Mouse (Mus musculus): ENCODE measurements around the gene Pfkp. TPM values are rescaled to one million over a fixed set of nuclear protein-coding genes. Genes with fewer than 3 reads are reported as not detected.

Pfkp gene
- total and polyA plus RNA-seq, 3 experiments, result 53.3 to 175 TPM; not detected in 1

- TF ChIP-seq CHD2 (IDR thresholded peaks at IDR 0.05; ENCODE audit: low read length) (no peak), BHLHE40 (IDR thresholded peaks at IDR 0.05; ENCODE audit: borderline replicate concordance, low read depth, low read length) (no peak), SMC3 (IDR thresholded peaks at IDR 0.05; ENCODE audit: low read depth, low read length) (no peak), MYB (IDR thresholded peaks at IDR 0.05; ENCODE audit: low read depth, low read length) (no peak), RCOR1 (IDR thresholded peaks at IDR 0.05; ENCODE audit: low read depth, low read length) (no peak), GATA1 (IDR thresholded peaks at IDR 0.05; ENCODE audit: low read depth, low read length) (no peak), MYC (IDR thresholded peaks at IDR 0.05; ENCODE audit: low read depth, low read length) (no peak), JUND (IDR thresholded peaks at IDR 0.05; ENCODE audit: low read depth, low read length) (no peak), ETS1 (IDR thresholded peaks at IDR 0.05; ENCODE audit: low read depth, low read length) (no peak), MAFK (IDR thresholded peaks at IDR 0.05; ENCODE audit: borderline replicate concordance, low read depth, low read length) (no peak), USF1 (IDR thresholded peaks at IDR 0.05; ENCODE audit: low read depth, low read length) (no peak), TCF12 (IDR thresholded peaks at IDR 0.05; ENCODE audit: low read depth, low read length) (no peak), MXI1 (IDR thresholded peaks at IDR 0.05; ENCODE audit: low read depth, low read length) (no peak), KAT2A (conservative IDR thresholded peaks at IDR 0.05; ENCODE audit: low read depth, low read length) (no peak), E2F4 (IDR thresholded peaks at IDR 0.05; ENCODE audit: borderline replicate concordance, low read depth, low read length) (no peak), TAL1 (IDR thresholded peaks at IDR 0.05; ENCODE audit: low read length) (no peak), HCFC1 (IDR thresholded peaks at IDR 0.05; ENCODE audit: low read depth, low read length) (no peak), POLR2AphosphoS5 (IDR thresholded peaks at IDR 0.05; ENCODE audit: borderline replicate concordance, low read depth, low read length) (no peak)
- H3K27me3 ChIP-seq (ENCODE audit: control insufficient read depth in 1 of 2, insufficient read depth in 2 of 2, low read length in 2 of 2), result no peaks in the 10 kb centered on the region
- H3K27ac ChIP-seq (ENCODE audit: control insufficient read depth, low read depth, low read length), result no peak overlapping the region
- no peaks in the 10 kb centered on the region for H3K9me3 ChIP-seq (replicated peaks; ENCODE audit: insufficient read depth, low read length)
- H3K79me2 ChIP-seq (ENCODE audit: control insufficient read depth, insufficient read depth, low read length, poor library complexity), result no peaks in the 10 kb centered on the region
- H3K9ac ChIP-seq (ENCODE audit: control insufficient read depth, low read depth, low read length, poor library complexity, severe bottlenecking), result no peak overlapping the region
- DNase-seq (ENCODE audit: low read depth, low spot score), result no peak
- H3K4me1 ChIP-seq (ENCODE audit: control insufficient read depth in 1 of 2, insufficient read depth in 2 of 2, low read length in 2 of 2), result no peaks in the 10 kb centered on the region
- H3K36me3 ChIP-seq (ENCODE audit: control insufficient read depth in 1 of 2, insufficient read depth in 2 of 2, low read length in 2 of 2), result peaks cover 0 to 16% of the 10 kb centered on the region in 2 experiments; a peak in 2 of 4 replicates
- no peak overlapping the region for H3K4me3 ChIP-seq (ENCODE audit: control insufficient read depth in 1 of 2, insufficient read depth in 1 of 2, low read depth in 2 of 2, low read length in 2 of 2)
These were observed 57.7 kb downstream of the Pfkp start for GRCm38 (mm10) chr13:6590846-6591245.

GRCm38 (mm10) chr13:6586009-6586408 lies 62.6 kb downstream of the Pfkp start:
- Histone ChIP-seq H3K27ac (ENCODE audit: control insufficient read depth, low read depth, low read length) (no peak overlapping the region), H3K4me3 (ENCODE audit: control insufficient read depth in 1 of 2, insufficient read depth in 1 of 2, low read depth in 2 of 2, low read length in 2 of 2) (no peak overlapping the region), H3K36me3 (ENCODE audit: control insufficient read depth in 1 of 2, insufficient read depth in 2 of 2, low read length in 2 of 2) (peaks cover 0 to 26% of the 10 kb centered on the region in 2 experiments; a peak in 2 of 4 replicates), H3K79me2 (ENCODE audit: control insufficient read depth, insufficient read depth, low read length, poor library complexity) (no peaks in the 10 kb centered on the region), H3K4me1 (ENCODE audit: control insufficient read depth in 1 of 2, insufficient read depth in 2 of 2, low read length in 2 of 2) (no peaks in the 10 kb centered on the region), H3K27me3 (ENCODE audit: control insufficient read depth in 1 of 2, insufficient read depth in 2 of 2, low read length in 2 of 2) (no peaks in the 10 kb centered on the region), H3K9ac (ENCODE audit: control insufficient read depth, low read depth, low read length, poor library complexity, severe bottlenecking) (no peak overlapping the region), H3K9me3 (replicated peaks; ENCODE audit: insufficient read depth, low read length) (no peaks in the 10 kb centered on the region)
- no peak for DNase-seq (ENCODE audit: low read depth, low spot score)
- no peak for TF ChIP-seq ETS1 (IDR thresholded peaks at IDR 0.05; ENCODE audit: low read depth, low read length)
- TF ChIP-seq CHD2 (IDR thresholded peaks at IDR 0.05; ENCODE audit: low read length), result no peak
- no peak for TF ChIP-seq GABPA (IDR thresholded peaks at IDR 0.05; ENCODE audit: low read depth, low read length)
- TF ChIP-seq POLR2A (IDR thresholded peaks at IDR 0.05; ENCODE audit: control insufficient read depth in 1 of 2, insufficient read depth in 1 of 2, low read depth in 1 of 2, low read length in 2 of 2, poor library complexity in 1 of 2), result no peak
- TF ChIP-seq POLR2AphosphoS2 (IDR thresholded peaks at IDR 0.05; ENCODE audit: low read length), result no peak
- TF ChIP-seq TBP (IDR thresholded peaks at IDR 0.05; ENCODE audit: low read depth, low read length), result no peak
- no peak for TF ChIP-seq CHD1 (IDR thresholded peaks at IDR 0.05; ENCODE audit: low read depth, low read length)
- TF ChIP-seq MXI1 (IDR thresholded peaks at IDR 0.05; ENCODE audit: low read depth, low read length), result no peak
- TF ChIP-seq ZNF384 (IDR thresholded peaks at IDR 0.05; ENCODE audit: low read depth, low read length), result no peak
- no peak for TF ChIP-seq MAX (IDR thresholded peaks at IDR 0.05; ENCODE audit: low read length)
